Mouse (Mus musculus): ENCODE measurements around the gene 3110040N11Rik.

The 3110040N11Rik gene

DNA sequence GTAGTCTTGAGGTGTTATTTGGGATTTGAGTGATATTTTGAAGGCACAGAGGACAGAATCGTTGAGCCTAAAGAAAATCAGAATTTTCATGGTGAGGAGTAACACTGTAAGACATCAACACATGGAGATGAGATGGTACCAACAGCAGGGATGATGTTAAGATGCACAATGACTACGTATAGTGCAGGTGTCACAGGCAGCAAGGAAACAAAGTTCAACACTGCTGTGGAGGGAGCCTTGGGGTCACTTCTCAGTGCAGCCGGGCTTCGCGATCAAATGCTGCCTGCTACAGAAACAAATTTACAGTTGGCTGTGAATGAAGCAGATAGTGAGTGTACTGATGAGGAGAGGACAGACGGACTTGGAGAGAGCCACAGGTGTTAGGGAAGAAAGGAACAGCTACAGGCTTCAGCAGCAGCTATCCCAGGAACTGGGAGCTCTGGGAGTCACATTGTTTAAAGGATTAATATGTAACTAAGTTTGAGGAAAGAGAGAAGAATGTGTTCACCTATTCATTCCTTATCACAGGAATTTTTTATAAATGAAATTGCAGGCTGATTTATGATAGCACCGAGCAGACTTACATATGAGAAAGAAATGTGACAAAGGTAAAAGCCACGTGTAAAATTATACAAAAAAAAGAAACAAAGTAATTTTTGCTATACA, 50.4 kb downstream of the 3110040N11Rik start:
- no peak for DNase-seq (ENCODE audit: low spot score)

DNA sequence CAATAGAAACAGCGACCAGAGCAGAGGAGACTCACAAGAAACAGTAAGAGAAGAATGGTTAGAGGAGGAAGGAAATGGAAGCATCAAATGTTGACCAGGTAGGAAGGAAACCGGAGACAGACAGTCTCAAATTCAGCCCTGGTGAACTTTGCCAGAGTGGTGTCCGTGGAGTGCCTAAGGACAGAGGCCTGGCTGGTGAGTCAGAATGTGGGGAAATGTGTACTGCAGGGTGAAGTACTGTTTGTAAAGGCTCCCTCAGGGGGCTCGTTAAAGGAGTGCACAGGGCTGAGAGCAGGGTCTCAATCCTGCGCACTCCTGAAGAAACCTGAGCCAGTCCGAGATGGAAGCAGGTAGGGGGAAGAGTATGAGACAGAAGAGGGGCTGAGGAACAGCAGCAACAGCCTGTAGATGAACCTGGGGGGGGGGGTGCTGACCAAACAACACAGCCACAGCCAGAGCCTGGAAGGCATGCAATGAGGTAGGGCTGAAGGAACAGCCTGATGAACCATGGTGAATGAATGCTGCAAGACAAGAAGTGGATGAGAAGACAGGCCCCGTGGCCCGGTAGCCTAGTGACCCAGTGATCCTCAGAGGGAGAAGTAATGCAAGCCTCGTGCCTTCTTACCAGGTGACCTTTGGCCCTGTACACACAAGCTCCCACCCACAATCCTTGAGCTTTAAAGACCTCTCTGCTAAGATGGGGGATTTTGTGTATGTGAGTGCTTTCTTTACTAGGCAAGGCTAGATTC, 53.8 kb downstream of the 3110040N11Rik start:
- DNase-seq (ENCODE audit: low spot score) = peak; percentile 54

GRCm38 (mm10) chr7:81732183-81733089, 56.8 kb downstream of the 3110040N11Rik start:
- no peak for DNase-seq (ENCODE audit: low spot score)
